Mouse (Mus musculus) hindbrain, embryonic 11.5 days (tissue): ENCODE measurements around the gene Arhgap27. TPM values are rescaled to one million over a fixed set of nuclear protein-coding genes. Genes with fewer than 3 reads are reported as not detected.

ENCODE experiments used
- ATAC-seq: fragments of 200-750 bp; cut with Nextera tagmentation; 2 replicates; pipeline ENCODE4 v1.8.0; 2017; ENCODE audit warnings: mild to moderate bottlenecking, moderate TSS enrichment, moderate library complexity; ENCODE audit not compliant: low FRiP score
- DNase-seq: peaks from one replicate; pipeline ENCODE4 v3.0.0-alpha.2; 2015; ENCODE audit warnings: low spot score
- H3K27ac ChIP-seq: fragments of 300-500 bp; sonication (generic); 2 replicates; pipeline ENCODE4 v1.5.1; 2014; ENCODE audit warnings: mild to moderate bottlenecking, low read depth, low read length
- H3K27me3 ChIP-seq: fragments of 300-500 bp; sonication (generic); 2 replicates; pipeline ENCODE4 v1.6.1; 2014; ENCODE audit warnings: mild to moderate bottlenecking, low read length, moderate library complexity, mixed read lengths; ENCODE audit not compliant: control insufficient read depth, insufficient read depth
- H3K36me3 ChIP-seq: fragments of 300-500 bp; sonication (generic); 2 replicates; pipeline ENCODE4 v1.6.1; 2014; ENCODE audit warnings: mild to moderate bottlenecking, low read length, moderate library complexity, mixed read lengths; ENCODE audit not compliant: control insufficient read depth, insufficient read depth
- H3K4me1 ChIP-seq: fragments of 300-500 bp; sonication (generic); replicated peaks from 2 replicates; pipeline ENCODE4 v1.6.1; 2014; ENCODE audit warnings: low read length, mixed read lengths; ENCODE audit not compliant: control insufficient read depth, insufficient read depth
- H3K4me2 ChIP-seq: fragments of 300-500 bp; sonication (generic); replicated peaks from 2 replicates; pipeline ENCODE4 v1.6.1; 2014; ENCODE audit warnings: mild to moderate bottlenecking, low read depth, low read length
- H3K4me3 ChIP-seq: fragments of 300-500 bp; sonication (generic); 2 replicates; pipeline ENCODE4 v1.5.1; 2014; ENCODE audit warnings: low read depth, low read length
- H3K9ac ChIP-seq: fragments of 300-500 bp; sonication (generic); 2 replicates; pipeline ENCODE4 v1.6.1; 2014; ENCODE audit warnings: low read depth, low read length
- H3K9me3 ChIP-seq: fragments of 300-500 bp; sonication (generic); 2 replicates; pipeline ENCODE4 v1.6.1; 2016; ENCODE audit warnings: low read length; ENCODE audit not compliant: control insufficient read depth
- WGBS: fragments of 180-500 bp; shearing (Covaris S2); extraction: QIAGEN DNeasy Blood & Tissue Kit; methylation state at CpG from one replicate; pipeline ENCODE4 v1.1.7; 2014; 5-methylcytosine and 5-hydroxymethylcytosine counted together
- polyA plus RNA-seq: library from polyadenylated mRNA; unstranded; fragments of >200 nt; fragmentation: Nextera tagmentation; extraction: Ambion mirVana; gene quantifications from 2 replicates; pipeline ENCODE4 v1.2.1, GENCODE M21; 2014

Gene Arhgap27
- polyA plus RNA-seq, 1 experiment from 2014 or later = 2.8 TPM

DNA sequence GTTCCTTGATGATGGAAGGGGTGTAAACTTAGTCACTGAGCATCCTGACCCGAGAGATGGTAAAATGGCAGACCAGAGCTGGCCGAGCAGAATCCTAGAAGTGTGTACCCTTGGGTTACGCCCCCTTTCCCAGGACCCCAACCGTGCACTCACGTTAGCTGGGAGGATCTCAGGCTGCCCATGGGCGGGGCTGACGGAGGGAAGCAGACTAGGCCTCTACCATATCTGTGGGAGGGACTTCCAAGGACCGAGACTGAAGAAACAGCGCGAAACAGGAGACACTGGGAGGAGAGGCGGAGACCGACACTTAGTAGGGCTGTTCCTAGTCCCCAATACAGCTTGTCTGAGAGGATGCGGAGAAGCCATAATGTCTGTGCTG lies 1.4 kb downstream of the Arhgap27 start:
- Histone ChIP-seq H3K27me3 (peaks cover 58% of the 10 kb centered on the region), H3K27ac (no peak overlapping the region), H3K4me1 (peaks cover 18% of the 10 kb centered on the region), H3K4me2 (no peak overlapping the region), H3K36me3 (no peaks in the 10 kb centered on the region), H3K4me3 (peak overlapping the region; percentile 29; the same call in 1 of the 2 replicates), H3K9ac (no peak overlapping the region), H3K9me3 (no peaks in the 10 kb centered on the region)
- DNase-seq = peak; percentile 57
- ATAC-seq = no peak
- WGBS = 2% methylated on average over 13 of the region's 13 CpGs

DNA sequence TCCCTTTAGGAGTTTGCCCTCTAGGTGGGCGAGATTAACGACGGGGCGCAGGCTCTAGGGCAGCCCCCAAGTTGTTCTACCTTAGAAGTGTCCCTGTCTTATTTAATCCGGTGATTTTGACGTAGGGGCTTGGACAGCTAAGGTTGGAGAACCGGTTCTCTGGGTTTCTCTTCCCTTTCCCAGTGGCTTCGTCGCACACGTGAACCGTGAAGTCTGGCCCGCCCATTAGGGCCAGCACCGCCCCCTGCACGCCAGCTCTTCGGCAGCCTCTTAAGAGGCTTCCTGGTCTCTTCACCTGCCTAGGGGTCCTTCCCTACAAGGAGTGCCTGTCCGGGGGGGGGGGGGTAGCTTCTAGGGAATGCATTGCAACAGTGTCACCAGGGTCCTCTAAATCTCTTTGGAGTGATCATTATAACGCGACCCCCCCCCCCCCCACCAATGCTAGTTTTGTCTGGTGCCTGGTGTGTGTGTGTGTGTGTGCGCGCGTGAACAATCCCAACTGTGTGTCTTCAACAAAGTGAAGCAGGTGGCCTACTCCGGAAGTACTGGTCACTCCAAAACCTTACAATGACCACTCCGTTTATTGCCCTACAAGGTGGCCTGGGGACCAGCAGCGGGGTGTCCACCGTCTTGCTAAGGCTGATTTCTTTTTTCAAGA lies 2.0 kb downstream of the Arhgap27 start:
- 1% methylated on average over 25 of the region's 25 CpGs for WGBS
- H3K4me1 ChIP-seq = peaks cover 18% of the 10 kb centered on the region
- peak; percentile 47 for DNase-seq

DNA sequence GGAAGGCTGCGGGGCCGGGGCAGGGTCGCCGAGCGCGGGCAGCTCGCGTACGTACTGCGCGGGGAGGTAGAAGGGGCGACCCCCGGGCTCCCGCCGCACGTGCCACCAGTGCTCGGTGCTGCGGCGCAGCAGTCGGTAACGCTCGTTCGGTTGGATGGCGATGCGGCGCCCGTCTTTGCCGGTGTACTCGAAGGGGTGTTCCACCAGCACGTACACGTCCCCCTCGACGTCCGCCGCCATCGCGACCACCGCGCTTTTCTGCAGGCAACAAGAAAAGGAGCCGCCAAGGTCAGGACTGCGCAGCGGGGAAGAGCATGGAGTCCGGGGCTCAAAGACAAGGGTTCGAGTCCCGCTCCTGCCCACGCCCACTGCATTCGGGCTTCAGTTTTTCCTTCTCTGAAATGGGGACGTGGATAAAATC lies 2.8 kb downstream of the Arhgap27 start:
- H3K27me3 ChIP-seq = peaks cover 58% of the 10 kb centered on the region
- peak overlapping the region; percentile 90 for H3K4me2 ChIP-seq
- ATAC-seq (no peak), DNase-seq (peak; percentile 64)
- no peaks in the 10 kb centered on the region for H3K36me3 ChIP-seq
- WGBS = 2% methylated on average over 48 of the region's 48 CpGs
- H3K27ac ChIP-seq = no peak overlapping the region
- H3K4me1 ChIP-seq = peaks cover 18% of the 10 kb centered on the region
- no peaks in the 10 kb centered on the region for H3K9me3 ChIP-seq
- peak overlapping the region; percentile 44 for H3K4me3 ChIP-seq
- peak overlapping the region; percentile 50 for H3K9ac ChIP-seq

More for the DNA sequence above, 2.0 kb downstream of the Arhgap27 start:
- ATAC-seq = no peak
- no peaks in the 10 kb centered on the region for H3K36me3 ChIP-seq
- H3K4me2 ChIP-seq = no peak overlapping the region
- no peak overlapping the region for H3K27ac ChIP-seq
- H3K27me3 ChIP-seq = peaks cover 58% of the 10 kb centered on the region
- no peak overlapping the region for H3K9ac ChIP-seq
- no peaks in the 10 kb centered on the region for H3K9me3 ChIP-seq
- H3K4me3 ChIP-seq = no peak overlapping the region

DNA sequence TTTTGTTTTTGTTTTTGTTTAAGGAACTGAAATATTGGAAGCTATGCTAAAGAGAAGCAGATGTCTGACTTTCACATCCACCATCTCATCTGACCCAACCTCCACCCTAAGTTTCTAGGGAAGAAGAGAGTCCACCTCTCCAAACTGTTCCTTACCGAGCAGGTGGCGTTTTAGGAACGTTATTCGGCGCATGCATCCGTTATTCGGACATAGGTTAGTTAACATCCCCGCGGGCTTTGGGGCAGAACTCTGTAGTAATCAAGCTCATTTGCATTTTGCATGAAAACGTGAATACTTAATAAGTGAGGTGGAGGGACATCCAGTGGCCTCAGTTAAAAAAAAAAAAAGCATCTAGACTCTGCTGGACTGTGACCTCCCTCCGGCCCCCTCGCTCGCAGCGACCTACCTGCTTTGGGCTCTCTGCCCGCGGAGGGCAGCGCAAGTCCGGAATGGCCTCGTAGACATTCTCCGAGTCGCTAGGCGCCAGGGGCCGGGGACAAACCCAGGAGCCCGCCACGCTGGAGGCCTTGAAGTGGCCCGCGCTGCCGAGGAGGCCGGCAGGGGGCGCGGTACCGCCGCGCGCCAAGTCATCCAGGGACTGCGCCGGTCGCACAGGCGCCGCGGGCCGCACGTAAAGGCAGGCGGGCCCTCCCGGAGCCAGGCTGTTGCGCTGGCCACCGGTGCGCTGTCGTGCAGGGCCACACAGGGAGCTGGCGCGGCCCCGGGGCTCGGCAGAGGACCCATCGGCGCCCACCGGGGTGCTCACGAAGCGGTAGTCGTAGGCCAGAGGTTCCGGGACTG lies 3.5 kb downstream of the Arhgap27 start:
- peak overlapping the region; percentile 90 for H3K4me2 ChIP-seq
- peaks cover 55% of the 10 kb centered on the region for H3K27me3 ChIP-seq
- 2% methylated on average over 57 of the region's 60 CpGs for WGBS
- ATAC-seq = peak; percentile 68
- no peak overlapping the region for H3K27ac ChIP-seq
- H3K9me3 ChIP-seq = no peaks in the 10 kb centered on the region
- peak; percentile 91 for DNase-seq
- no peaks in the 10 kb centered on the region for H3K36me3 ChIP-seq
- H3K4me3 ChIP-seq = peak overlapping the region; percentile 44
- H3K9ac ChIP-seq = peak overlapping the region; percentile 50
- peaks cover 18% of the 10 kb centered on the region for H3K4me1 ChIP-seq

DNA sequence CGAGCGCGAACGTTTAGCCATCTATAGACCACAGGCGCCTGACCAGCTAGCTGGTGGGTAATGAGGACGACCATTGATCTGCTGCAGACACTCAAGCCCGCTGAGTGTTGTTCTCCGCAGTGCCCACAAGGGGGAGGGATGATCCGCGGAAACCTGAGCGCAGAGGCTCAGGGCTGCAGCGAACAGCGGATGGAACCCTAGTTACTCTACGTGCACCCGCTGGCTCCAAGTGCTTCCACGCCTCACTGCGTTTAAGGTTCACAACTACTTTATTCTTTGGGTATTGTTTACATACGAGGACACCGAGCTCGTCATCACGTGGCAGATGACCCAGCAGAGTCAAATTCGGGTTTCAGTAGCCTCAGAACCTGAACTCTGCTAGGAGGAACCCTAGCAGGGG lies 4.4 kb downstream of the Arhgap27 start:
- Histone ChIP-seq H3K4me1 (peaks cover 18% of the 10 kb centered on the region), H3K9ac (no peak overlapping the region)

DNA sequence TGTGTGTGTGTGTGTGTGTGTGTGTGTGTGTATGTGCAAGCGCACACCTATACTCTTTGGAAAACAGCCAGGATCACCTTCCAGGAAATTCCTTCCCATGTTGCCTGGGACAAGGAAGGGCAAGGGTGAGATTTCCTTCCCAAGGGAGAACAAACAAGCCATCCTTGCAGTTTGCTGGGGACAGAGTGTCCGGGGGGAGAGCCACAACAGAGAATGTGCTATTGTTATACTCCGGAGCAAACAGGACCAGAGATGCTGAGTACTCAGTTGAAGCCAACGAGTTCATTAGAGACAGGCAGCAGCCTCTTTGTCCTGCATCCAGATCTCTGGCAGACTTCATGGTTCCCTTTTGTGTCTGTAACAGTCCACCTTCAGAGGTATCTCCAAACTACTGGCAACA lies 5.2 kb downstream of the Arhgap27 start:
- Histone ChIP-seq H3K27ac (no peak overlapping the region), H3K9me3 (no peaks in the 10 kb centered on the region), H3K9ac (no peak overlapping the region), H3K4me3 (no peak overlapping the region), H3K4me2 (no peak overlapping the region), H3K36me3 (no peaks in the 10 kb centered on the region), H3K4me1 (peaks cover 18% of the 10 kb centered on the region), H3K27me3 (peaks cover 38% of the 10 kb centered on the region)
- DNase-seq (no peak), ATAC-seq (no peak)
- 59% methylated on average over 4 of the region's 4 CpGs for WGBS

More for the DNA sequence above, 4.4 kb downstream of the Arhgap27 start:
- 0 out of 2 replicates have a peak overlapping the region, but pooled peaks have one; percentile 8 for H3K4me2 ChIP-seq
- H3K36me3 ChIP-seq = no peaks in the 10 kb centered on the region
- H3K27me3 ChIP-seq = peaks cover 46% of the 10 kb centered on the region
- under 1% methylated on average over 22 of the region's 22 CpGs for WGBS
- DNase-seq (peak; percentile 88), ATAC-seq (peak; percentile 28; the same call in 1 of the 2 replicates)
- H3K27ac ChIP-seq = no peak overlapping the region
- H3K9me3 ChIP-seq = no peaks in the 10 kb centered on the region
- H3K4me3 ChIP-seq = no peak overlapping the region

DNA sequence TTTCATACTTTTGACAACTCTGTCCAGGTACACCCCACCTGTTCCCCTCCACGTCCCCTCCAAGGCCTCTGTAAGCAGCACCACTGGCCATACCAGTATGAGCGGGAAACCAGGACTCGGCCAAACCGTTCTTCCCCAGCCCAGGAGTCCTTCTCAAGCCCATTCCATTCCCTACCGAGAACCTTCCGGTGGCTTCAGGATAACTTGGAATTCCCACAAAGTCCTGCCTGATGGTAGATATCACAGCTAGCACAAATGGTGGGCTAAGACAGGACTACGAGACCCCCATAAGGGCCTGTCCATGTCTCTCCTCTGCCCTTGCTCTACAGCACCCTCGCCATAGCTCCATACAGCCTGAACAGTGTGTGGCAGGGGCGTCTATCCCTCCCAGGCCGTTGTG lies 5.8 kb downstream of the Arhgap27 start:
- H3K27me3 ChIP-seq = peaks cover 33% of the 10 kb centered on the region
- DNase-seq = no peak
- H3K4me3 ChIP-seq = no peak overlapping the region
- H3K36me3 ChIP-seq = no peaks in the 10 kb centered on the region
- 93% methylated on average over 10 of the region's 10 CpGs for WGBS
- H3K9ac ChIP-seq = no peak overlapping the region
- no peak overlapping the region for H3K4me2 ChIP-seq
- no peak for ATAC-seq
- peaks cover 16% of the 10 kb centered on the region for H3K4me1 ChIP-seq
- no peak overlapping the region for H3K27ac ChIP-seq
- no peaks in the 10 kb centered on the region for H3K9me3 ChIP-seq

DNA sequence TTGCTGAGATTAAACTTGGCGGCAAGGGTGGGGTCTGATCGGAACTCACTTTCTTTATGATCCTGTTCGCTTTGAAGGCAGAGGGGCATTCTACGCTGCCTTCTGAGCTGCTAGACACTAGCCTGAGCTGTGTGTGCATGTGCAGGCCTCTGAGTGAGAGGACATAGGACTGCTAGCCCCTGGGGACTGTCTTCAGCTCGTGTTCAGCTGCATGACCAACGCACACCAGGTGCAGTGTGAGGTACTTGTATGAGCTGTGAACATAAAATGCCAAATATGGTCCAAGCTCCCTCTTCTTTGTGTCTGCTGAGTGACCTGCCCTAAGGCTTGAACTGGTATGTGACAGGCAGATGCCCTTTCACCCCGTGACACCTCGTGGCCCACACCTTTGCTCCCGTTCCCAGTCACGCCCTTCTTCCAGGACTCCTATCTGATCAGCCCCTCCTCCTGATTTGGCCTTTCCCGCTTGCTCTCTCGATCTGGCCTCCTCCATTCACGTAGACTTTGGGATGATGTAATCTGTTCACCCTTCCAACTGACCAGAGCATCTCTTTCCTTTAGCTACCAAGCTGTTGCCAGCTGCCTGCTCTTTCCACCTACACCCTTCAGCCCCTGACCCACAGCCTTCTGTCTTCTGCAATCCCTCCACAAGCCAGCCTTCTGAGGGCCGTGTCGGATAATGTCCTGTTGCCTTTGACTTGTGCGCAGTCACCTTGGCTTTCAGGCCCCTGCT lies 6.4 kb downstream of the Arhgap27 start:
- no peaks in the 10 kb centered on the region for H3K36me3 ChIP-seq
- no peaks in the 10 kb centered on the region for H3K9me3 ChIP-seq
- H3K27me3 ChIP-seq = peaks cover 28% of the 10 kb centered on the region
- H3K9ac ChIP-seq = no peak overlapping the region
- H3K4me1 ChIP-seq = peaks cover 16% of the 10 kb centered on the region
- H3K27ac ChIP-seq = no peak overlapping the region
- 84% methylated on average over 16 of the region's 16 CpGs for WGBS
- no peak overlapping the region for H3K4me2 ChIP-seq
- no peak for DNase-seq
- ATAC-seq = no peak
- no peak overlapping the region for H3K4me3 ChIP-seq
